Mouse (Mus musculus): ENCODE results near the gene Gm11077. TPM values are rescaled to one million over a fixed set of nuclear protein-coding genes. Genes with fewer than 3 reads are reported as not detected.
A peak's percentile ranks its signal among the peaks of the same experiment; 100 is the strongest.

The Gm11077 gene
- total RNA-seq, 2 experiments from 2014 or later = not detected

GRCm38 (mm10) chr6:140745586-140745985 lies 16.5 kb downstream of the Gm11077 start:
- no peak for DNase-seq (ENCODE audit: low spot score in 2 of 2)

- no peak for DNase-seq (ENCODE audit: low spot score in 2 of 2)
Observed at GRCm38 (mm10) chr6:140747591-140747990, 18.5 kb downstream of the Gm11077 start.

- no peak for DNase-seq (ENCODE audit: low spot score in 2 of 2)
Observed at GRCm38 (mm10) chr6:140750371-140751080, 21.4 kb downstream of the Gm11077 start.

GRCm38 (mm10) chr6:140766365-140766764 lies 37.3 kb downstream of the Gm11077 start:
- DNase-seq (ENCODE audit: low spot score in 2 of 2) = peak in 1 of 2 experiments; percentile 73

GRCm38 (mm10) chr6:140767237-140767636 lies 38.2 kb downstream of the Gm11077 start:
- no peak for DNase-seq (ENCODE audit: low spot score in 2 of 2)

GRCm38 (mm10) chr6:140768180-140768579 lies 39.1 kb downstream of the Gm11077 start:
- DNase-seq (ENCODE audit: low spot score in 2 of 2) = no peak

GRCm38 (mm10) chr6:140768859-140769640 lies 40.0 kb downstream of the Gm11077 start:
- no peak for DNase-seq (ENCODE audit: low spot score in 2 of 2)

- DNase-seq (ENCODE audit: low spot score in 2 of 2) = peak in 1 of 2 experiments; percentile 20
Observed at GRCm38 (mm10) chr6:140776274-140776673, 47.2 kb downstream of the Gm11077 start.

- no peak for DNase-seq (ENCODE audit: low spot score in 2 of 2)
Observed at GRCm38 (mm10) chr6:140782524-140782923, 53.4 kb downstream of the Gm11077 start.

- no peak for DNase-seq (ENCODE audit: low spot score in 2 of 2)
Observed at GRCm38 (mm10) chr6:140786058-140786457, 57.0 kb downstream of the Gm11077 start.

GRCm38 (mm10) chr6:140789850-140790249 lies 60.8 kb downstream of the Gm11077 start:
- no peak for DNase-seq (ENCODE audit: low spot score in 2 of 2)

GRCm38 (mm10) chr6:140793676-140794262 lies 64.7 kb downstream of the Gm11077 start:
- peak in 1 of 2 experiments; percentile 21 for DNase-seq (ENCODE audit: low spot score in 2 of 2)

- no peak for DNase-seq (ENCODE audit: low spot score in 2 of 2)
Observed at GRCm38 (mm10) chr6:140798841-140799240, 69.8 kb downstream of the Gm11077 start.

GRCm38 (mm10) chr6:140799435-140800040 lies 70.5 kb downstream of the Gm11077 start:
- DNase-seq (ENCODE audit: low spot score in 2 of 2) = peak in 1 of 2 experiments; percentile 21

- DNase-seq (ENCODE audit: low spot score in 2 of 2) = no peak
Observed at GRCm38 (mm10) chr6:140800587-140800986, 71.5 kb downstream of the Gm11077 start.

Other genes with a start within 250 kb of the Gm11077 start
- 10 to 100 TPM; 50.6 to 51.5 TPM for gene Aebp2, start 106.6 kb upstream of the Gm11077 start, total RNA-seq (2021)

All from layer of hippocampus, postnatal 14 days (tissue).